Mouse (Mus musculus): ENCODE results near the gene Rfx2.

- TF ChIP-seq CTCF (IDR thresholded peaks at IDR 0.05; ENCODE audit: low read depth) (no peak), EP300 (optimal IDR thresholded peaks at IDR 0.05) (no peak)
Observed at GRCm38 (mm10) chr17:56855421-56855820, 24.6 kb upstream of the Rfx2 start.
